In the genomic region with DNA sequence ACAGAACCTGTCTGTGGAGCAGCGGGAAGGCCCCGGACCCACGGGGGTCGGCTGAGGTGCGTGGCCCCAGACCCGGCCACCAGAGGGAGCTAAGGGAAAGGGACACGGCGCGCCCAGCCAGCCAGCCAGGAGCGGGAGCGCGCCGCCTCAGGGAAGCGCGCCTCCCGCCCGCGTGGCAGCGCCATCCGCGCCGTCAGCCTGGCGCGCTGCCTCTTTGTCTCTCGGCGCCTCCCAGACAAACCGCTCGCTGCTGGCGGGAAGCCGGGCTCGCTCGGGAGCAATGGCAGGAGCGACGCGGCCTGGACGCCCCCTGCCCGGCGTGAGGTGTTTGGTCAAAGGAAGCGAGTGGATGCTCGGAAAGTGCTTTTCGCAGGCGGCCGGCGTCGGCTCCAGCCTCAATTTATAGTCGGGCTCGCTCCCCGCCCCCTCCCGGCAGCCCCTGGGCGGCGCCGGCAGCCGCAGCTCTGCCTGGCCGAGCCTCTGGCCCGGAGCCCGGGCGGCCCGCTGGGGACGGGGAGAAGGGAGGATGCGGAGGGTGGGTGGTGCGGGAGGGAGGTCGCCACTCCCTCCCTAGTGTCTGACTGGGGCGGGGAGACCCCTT, we compare ENCODE assay signal across 8 mouse cellular contexts. TPM values are rescaled to one million over a fixed set of nuclear protein-coding genes. Genes with fewer than 3 reads are reported as not detected.
A peak's percentile ranks its signal among the peaks of the same experiment; 100 is the strongest.
DNase-seq lines count a peak whose midpoint lies in the region; ATAC-seq and TF ChIP-seq lines count a peak whose summit lies in the region.

No protein-coding gene starts in this region.

- TF ChIP-seq CTCF in G1E (IDR thresholded peaks at IDR 0.05; ENCODE audit: low read depth, low read length), result peak; percentile 31; the same call in 1 of the 2 replicates
- peak; percentile 74 for TF ChIP-seq CTCF in cerebellum, adult 2 months (IDR thresholded peaks at IDR 0.05; ENCODE audit: borderline replicate concordance, insufficient read depth, low read depth, low read length)
- TF ChIP-seq CTCF in thymus, adult 2 months (IDR thresholded peaks at IDR 0.05; ENCODE audit: borderline replicate concordance, control insufficient read depth, extremely low read depth, insufficient read depth, low read length, poor library complexity), result peak; percentile 98

- H3K27ac ChIP-seq in cerebellum, adult 2 months (ENCODE audit: insufficient read depth, low read length), result peak overlapping the region; percentile 88
- H3K27ac ChIP-seq in lung, embryonic 16.5 days (ENCODE audit: low read length), result peak overlapping the region; percentile 97
- H3K27ac ChIP-seq in thymus, adult 2 months (ENCODE audit: control insufficient read depth, insufficient read depth, low read length), result no peak overlapping the region

- peaks cover 16% of the 10 kb centered on the region for H3K4me1 ChIP-seq in G1E (ENCODE audit: insufficient read depth, low read depth, low read length)
- peaks cover 60% of the 10 kb centered on the region for H3K4me1 ChIP-seq in cerebellum, adult 2 months (ENCODE audit: control insufficient read depth, insufficient read depth, low read length)
- peaks cover 16% of the 10 kb centered on the region for H3K4me1 ChIP-seq in lung, embryonic 16.5 days (replicated peaks; ENCODE audit: control insufficient read depth, insufficient read depth, low read length)
- H3K4me1 ChIP-seq in thymus, adult 2 months (replicated peaks; ENCODE audit: control insufficient read depth, insufficient read depth, low read length), result peaks cover 10% of the 10 kb centered on the region

- H3K27me3 ChIP-seq in G1E (ENCODE audit: insufficient read depth, low read length), result peaks cover 70% of the 10 kb centered on the region
- no peaks in the 10 kb centered on the region for H3K27me3 ChIP-seq in cerebellum, adult 2 months (ENCODE audit: control insufficient read depth, insufficient read depth, low read length)
- no peaks in the 10 kb centered on the region for H3K27me3 ChIP-seq in lung, embryonic 16.5 days (ENCODE audit: control insufficient read depth, insufficient read depth, low read depth, low read length)
- no peaks in the 10 kb centered on the region for H3K27me3 ChIP-seq in thymus, adult 2 months (ENCODE audit: control insufficient read depth, insufficient read depth, low read length)

- H3K9me3 ChIP-seq in G1E (replicated peaks), result no peaks in the 10 kb centered on the region
- H3K9me3 ChIP-seq in lung, embryonic 16.5 days (ENCODE audit: control insufficient read depth, low read length), result no peaks in the 10 kb centered on the region

- WGBS in cerebellum, adult 2 months, result 1% methylated on average over 63 of the region's 63 CpGs
- under 1% methylated on average over 52 of the region's 63 CpGs for WGBS in lung, embryonic 16.5 days
- WGBS in thymus, adult 2 months, result under 1% methylated on average over 62 of the region's 63 CpGs

- peak; percentile 73 for DNase-seq in G1E (ENCODE audit: low spot score)
- DNase-seq in cerebellum, adult 2 months, result peak; percentile 92 to 94
- peak; percentile 76 for DNase-seq in forelimb bud, embryonic 11.5 days (ENCODE audit: low read depth, low spot score)
- DNase-seq in layer of hippocampus, adult 9-11 months, result peak; percentile 91
- DNase-seq in ovary, adult 18-20 months (ENCODE audit: low spot score), result peak; percentile 83
- DNase-seq in thymus, adult 2 months, result peak; percentile 89

- peak; percentile 61; the same call in 1 of the 2 replicates for ATAC-seq in G1E (ENCODE audit: extremely low read depth, insufficient number of reproducible peaks, low FRiP score, poor library complexity, severe bottlenecking)
- peak; percentile 75 to 82 for ATAC-seq in hematopoietic stem cell, adult 5-6 weeks (replicated peaks in 1 of 2; ENCODE audit: insufficient read depth in 1 of 2, low FRiP score in 2 of 2, low TSS enrichment in 1 of 2, low read depth in 1 of 2, poor library complexity in 2 of 2, severe bottlenecking in 2 of 2)
- peak; percentile 94 for ATAC-seq in lung, embryonic 16.5 days (ENCODE audit: low read depth)

- TF ChIP-seq POLR2A in cerebellum, adult 2 months (IDR thresholded peaks at IDR 0.05; ENCODE audit: borderline replicate concordance, insufficient read depth, low read length), result no peak
- TF ChIP-seq POLR2A in thymus, adult 2 months (IDR thresholded peaks at IDR 0.05; ENCODE audit: control insufficient read depth, extremely low read depth, insufficient read depth, low read length, poor library complexity), result 0 out of 2 replicates have a peak, but pooled peaks have one; percentile 61

- no peaks in the 10 kb centered on the region for H3K36me3 ChIP-seq in G1E (replicated peaks)
- H3K36me3 ChIP-seq in lung, embryonic 16.5 days (ENCODE audit: control insufficient read depth, insufficient read depth, low read length), result no peaks in the 10 kb centered on the region
- H3K36me3 ChIP-seq in thymus, adult 2 months (ENCODE audit: control insufficient read depth, insufficient read depth, low read length), result no peaks in the 10 kb centered on the region

- H3K9ac ChIP-seq in lung, embryonic 16.5 days (ENCODE audit: low read length), result peak overlapping the region; percentile 80

- H3K4me2 ChIP-seq in lung, embryonic 16.5 days (ENCODE audit: low read depth, low read length), result peak overlapping the region; percentile 79

- H3K4me3 ChIP-seq in G1E (ENCODE audit: low read depth, low read length), result peak overlapping the region; percentile 73
- H3K4me3 ChIP-seq in cerebellum, adult 2 months (replicated peaks; ENCODE audit: insufficient read depth, low read depth, low read length), result peak overlapping the region; percentile 45
- H3K4me3 ChIP-seq in lung, embryonic 16.5 days (ENCODE audit: low read length), result peak overlapping the region; percentile 65
- H3K4me3 ChIP-seq in thymus, adult 2 months (ENCODE audit: control insufficient read depth, insufficient read depth, low read length), result peak overlapping the region; percentile 72

RNA-seq across cellular contexts. Expression of a gene that starts 20.3 kb away (rescaled TPM):
- total RNA-seq in G1E (2014; fragmentation: Nextera tagmentation) (not detected in 2 replicates), G1E (2017) (0.22 and 0.35 TPM in 2 replicates)
- 0.27 and 0.54 TPM in 2 replicates for polyA plus RNA-seq in G1E (2012)
- 344 and 410 TPM in 2 replicates for polyA plus RNA-seq in cerebellum, adult 2 months (2012; rRNA removed)
- 2.8 and 4.7 TPM in 2 replicates for total RNA-seq in hematopoietic stem cell, adult 5-6 weeks (2017)
- 2.5 and 2.9 TPM in 2 replicates for polyA plus RNA-seq in lung, embryonic 16.5 days (2015; fragmentation: Nextera tagmentation; extraction: Ambion mirVana)
- polyA plus RNA-seq in thymus, adult 2 months (2012; rRNA removed), result 36.3 and 41.9 TPM in 2 replicates

RNA-seq across cellular contexts. Expression of a gene that starts 33.2 kb away (rescaled TPM):
- total RNA-seq in G1E (2014; fragmentation: Nextera tagmentation) (not detected in 2 replicates), G1E (2017) (not detected in 2 replicates)
- not detected in 2 replicates for polyA plus RNA-seq in G1E (2012)
- 0.05 TPM in 2 replicates for polyA plus RNA-seq in cerebellum, adult 2 months (2012; rRNA removed)
- not detected in 2 replicates for total RNA-seq in hematopoietic stem cell, adult 5-6 weeks (2017)
- polyA plus RNA-seq in lung, embryonic 16.5 days (2015; fragmentation: Nextera tagmentation; extraction: Ambion mirVana), result 0.03 and 0.16 TPM in 2 replicates
- 0.26 and 0.42 TPM in 2 replicates for polyA plus RNA-seq in thymus, adult 2 months (2012; rRNA removed)

RNA-seq across cellular contexts. Expression of a gene that starts 35.1 kb away (rescaled TPM):
- total RNA-seq in G1E (2014; fragmentation: Nextera tagmentation) (not detected in 2 replicates), G1E (2017) (0.11 TPM in 1 of 2 replicates, not detected in the other)
- polyA plus RNA-seq in G1E (2012), result not detected in 2 replicates
- polyA plus RNA-seq in cerebellum, adult 2 months (2012; rRNA removed), result 0.19 TPM in 1 of 2 replicates, not detected in the other
- total RNA-seq in hematopoietic stem cell, adult 5-6 weeks (2017), result not detected in 2 replicates
- 0.30 and 0.51 TPM in 2 replicates for polyA plus RNA-seq in lung, embryonic 16.5 days (2015; fragmentation: Nextera tagmentation; extraction: Ambion mirVana)
- polyA plus RNA-seq in thymus, adult 2 months (2012; rRNA removed), result 3.5 and 5.3 TPM in 2 replicates

RNA-seq across cellular contexts. Expression of a gene that starts 49.9 kb away (rescaled TPM):
- total RNA-seq in G1E (2014; fragmentation: Nextera tagmentation) (not detected in 2 replicates), G1E (2017) (0.16 TPM in 1 of 2 replicates, not detected in the other)
- polyA plus RNA-seq in G1E (2012), result not detected in 2 replicates
- not detected in 2 replicates for polyA plus RNA-seq in cerebellum, adult 2 months (2012; rRNA removed)
- total RNA-seq in hematopoietic stem cell, adult 5-6 weeks (2017), result not detected in 2 replicates
- not detected in 2 replicates for polyA plus RNA-seq in lung, embryonic 16.5 days (2015; fragmentation: Nextera tagmentation; extraction: Ambion mirVana)
- polyA plus RNA-seq in thymus, adult 2 months (2012; rRNA removed), result 0.27 and 0.71 TPM in 2 replicates

RNA-seq across cellular contexts. Expression of a gene that starts 50.4 kb away (rescaled TPM):
- total RNA-seq in G1E (2014; fragmentation: Nextera tagmentation) (not detected in 2 replicates), G1E (2017) (0.16 TPM in 1 of 2 replicates, not detected in the other)
- polyA plus RNA-seq in G1E (2012), result not detected in 2 replicates
- 0.03 and 0.11 TPM in 2 replicates for polyA plus RNA-seq in cerebellum, adult 2 months (2012; rRNA removed)
- 0.06 TPM in 1 of 2 replicates, not detected in the other for total RNA-seq in hematopoietic stem cell, adult 5-6 weeks (2017)
- polyA plus RNA-seq in lung, embryonic 16.5 days (2015; fragmentation: Nextera tagmentation; extraction: Ambion mirVana), result not detected in 2 replicates
- 0.19 and 0.48 TPM in 2 replicates for polyA plus RNA-seq in thymus, adult 2 months (2012; rRNA removed)

Comparison
In these comparisons a context has a peak if more than half of its experiments do, and no peak if none do; other contexts are left out.
1. CTCF ChIP-seq: peak in every context shown above with its lines; median percentile 98 in thymus, adult 2 months; 74 in cerebellum, adult 2 months; 31 in G1E.